Mouse (Mus musculus) liver, adult 2 months (tissue): ENCODE measurements at regions not wholly inside any gene's neighbourhood (a gene's known extent, or its start where the extent isn't known, plus 50 kb on each side); places are given as distances from the start of the nearest gene placed in this dataset.

ENCODE experiments used
- CTCF ChIP-seq: fragments of 200-500 bp; IDR thresholded peaks from 2 replicates; pipeline ENCODE4 v1.5.1; 2011; ENCODE audit warnings: low read depth, low read length, control low read depth
- POLR2A ChIP-seq: fragments of 200-500 bp; IDR thresholded peaks from 2 replicates; pipeline ENCODE4 v1.6.1; 2011; ENCODE audit warnings: low read length, control low read depth; ENCODE audit not compliant: insufficient read depth; ENCODE audit errors: extremely low read depth

DNA sequence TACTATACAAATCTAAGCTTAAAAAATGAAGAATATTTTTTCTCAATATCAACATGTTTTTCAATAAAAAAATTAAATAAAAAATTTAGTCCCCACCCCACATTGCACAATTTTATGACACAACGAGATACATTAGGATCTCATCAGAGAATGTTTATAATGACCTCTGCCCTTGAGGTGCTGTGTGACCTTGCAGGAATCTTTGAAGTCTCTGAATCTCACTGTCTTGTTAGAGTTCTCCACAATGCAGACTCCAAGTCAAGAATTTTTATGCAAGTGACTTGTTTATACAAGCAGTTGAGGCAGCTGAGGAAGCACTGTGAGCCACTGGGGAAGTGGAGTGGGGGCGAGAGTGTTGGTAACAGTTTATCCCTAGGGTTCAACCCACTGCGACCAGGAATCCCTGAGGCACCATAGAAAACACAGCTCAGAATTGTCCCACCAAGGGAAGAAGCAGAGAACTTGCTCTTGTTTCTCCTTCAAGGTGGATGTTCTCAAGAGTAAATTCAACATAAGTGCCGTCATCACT lies 228.5 kb downstream of the Hlx start:
- TF ChIP-seq CTCF (no peak), POLR2A (no peak)
